Comparison of ENCODE assay signal across 20 mouse cellular contexts in genomic region chr4:43340096-43340804, GRCm38 (mm10). TPM values are rescaled to one million over a fixed set of nuclear protein-coding genes. Genes with fewer than 3 reads are reported as not detected.
A peak's percentile ranks its signal among the peaks of the same experiment; 100 is the strongest.
DNase-seq lines count a peak whose midpoint lies in the region; ATAC-seq and TF ChIP-seq lines count a peak whose summit lies in the region.
"Had no signal": no experiment of that assay in that cellular context is flagged by ENCODE, and none has a peak within 500 bp of the region (broad histone marks: within the 10 kb centered on the region; RNA-seq: fewer than 3 reads in every experiment).

No protein-coding gene starts in this region.

- WGBS in kidney, postnatal 0 days = 33% methylated on average over 4 of the region's 4 CpGs
- 17% methylated on average over 4 of the region's 4 CpGs for WGBS in large intestine, adult 2 months
- 68% methylated on average over 4 of the region's 4 CpGs for WGBS in liver, embryonic 12.5 days (ENCODE audit: insufficient replicate concordance)

- no peaks in the 10 kb centered on the region for H3K36me3 ChIP-seq in kidney, postnatal 0 days (ENCODE audit: insufficient read depth, low read length)
- H3K36me3 ChIP-seq in liver, embryonic 12.5 days = no peaks in the 10 kb centered on the region
- H3K36me3 ChIP-seq: heart, embryonic 13.5 days; limb, embryonic 12.5 days; midbrain, embryonic 12.5 days had no signal

- no peak overlapping the region for H3K27ac ChIP-seq in kidney, postnatal 0 days
- H3K27ac ChIP-seq in liver, embryonic 12.5 days = no peak overlapping the region
- H3K27ac ChIP-seq: forebrain, embryonic 13.5 days; heart, embryonic 13.5 days; limb, embryonic 12.5 days; liver, embryonic 14.5 days; macrophage; midbrain, embryonic 12.5 days; stomach, postnatal 0 days had no signal

- ATAC-seq in kidney, postnatal 0 days (replicated peaks; ENCODE audit: low FRiP score, low read depth) = no peak
- ATAC-seq in liver, embryonic 12.5 days = no peak
- ATAC-seq: forebrain, embryonic 13.5 days had no signal

- H3K4me3 ChIP-seq in kidney, postnatal 0 days (replicated peaks; ENCODE audit: low read depth, low read length) = no peak overlapping the region
- no peak overlapping the region for H3K4me3 ChIP-seq in liver, embryonic 12.5 days
- H3K4me3 ChIP-seq: forebrain, embryonic 13.5 days; heart, embryonic 13.5 days; limb, embryonic 12.5 days; midbrain, embryonic 12.5 days had no signal

- H3K9me3 ChIP-seq in kidney, postnatal 0 days (replicated peaks; ENCODE audit: low read length) = no peaks in the 10 kb centered on the region
- H3K9me3 ChIP-seq in liver, embryonic 12.5 days (replicated peaks) = peaks cover 6% of the 10 kb centered on the region; the same call in 1 of the 2 replicates

- DNase-seq in adrenal gland, adult 8-10 months = peak; percentile 34
- DNase-seq in adrenal gland, postnatal 4 days (ENCODE audit: low spot score in 2 of 2) = no peak
- DNase-seq in kidney, postnatal 0 days (ENCODE audit: low spot score) = peak; percentile 39
- DNase-seq in kidney, postnatal 14 days = no peak
- peak; percentile 78 for DNase-seq in large intestine, adult 2 months (ENCODE audit: low read depth, low spot score)
- no peak for DNase-seq in frontal cortex, postnatal 14 days (ENCODE audit: low spot score in 2 of 2)
- no peak for DNase-seq in MN1 (ENCODE audit: low spot score)
- DNase-seq: cerebellum, adult 11 months; cerebellum, postnatal 36 days; layer of hippocampus, adult 9-11 months; right cerebral cortex, postnatal 14 days; thymus, postnatal 14 days had no signal

- H3K27me3 ChIP-seq in kidney, postnatal 0 days (ENCODE audit: insufficient read depth, low read length) = no peaks in the 10 kb centered on the region
- no peaks in the 10 kb centered on the region for H3K27me3 ChIP-seq in liver, embryonic 12.5 days (replicated peaks)
- H3K27me3 ChIP-seq: forebrain, embryonic 13.5 days; heart, embryonic 13.5 days had no signal

- H3K4me2 ChIP-seq in kidney, postnatal 0 days (ENCODE audit: low read length) = no peak overlapping the region
- H3K4me2 ChIP-seq in liver, embryonic 12.5 days = no peak overlapping the region
- H3K4me2 ChIP-seq: forebrain, embryonic 13.5 days; heart, embryonic 13.5 days; limb, embryonic 12.5 days; midbrain, embryonic 12.5 days had no signal

- TF ChIP-seq CTCF in kidney, postnatal 0 days (IDR thresholded peaks at IDR 0.05; ENCODE audit: low read depth) = no peak

- no peak overlapping the region for H3K9ac ChIP-seq in kidney, postnatal 0 days (ENCODE audit: low read depth, low read length)
- no peak overlapping the region for H3K9ac ChIP-seq in liver, embryonic 12.5 days
- H3K9ac ChIP-seq: forebrain, embryonic 13.5 days; heart, embryonic 13.5 days; limb, embryonic 12.5 days; liver, embryonic 14.5 days; midbrain, embryonic 12.5 days had no signal

- H3K4me1 ChIP-seq in kidney, postnatal 0 days (replicated peaks; ENCODE audit: insufficient read depth, low read length) = no peaks in the 10 kb centered on the region
- no peaks in the 10 kb centered on the region for H3K4me1 ChIP-seq in liver, embryonic 12.5 days
- H3K4me1 ChIP-seq: heart, embryonic 13.5 days; limb, embryonic 12.5 days; midbrain, embryonic 12.5 days had no signal

RNA-seq across cellular contexts. Expression of gene Rusc2, which starts 41.5 kb away (rescaled TPM):
- 10 to 100 TPM; 38.8 to 46.9 (median 43.2) TPM for total RNA-seq in adrenal gland, adult 8-10 months (2022)
- total RNA-seq in adrenal gland, postnatal 4 days (2021) = 10 to 100 TPM; 29.7 to 34.5 TPM
- 9.6 and 9.7 TPM in 2 replicates for polyA plus RNA-seq in kidney, postnatal 0 days (2015; fragmentation: Nextera tagmentation; extraction: Ambion mirVana)
- polyA plus RNA-seq in large intestine, adult 2 months (2012; rRNA removed) = 7.4 and 7.6 TPM in 2 replicates
- 1.7 and 1.9 TPM in 2 replicates for polyA plus RNA-seq in liver, embryonic 12.5 days (2016; fragmentation: Nextera tagmentation; extraction: Ambion mirVana)

Comparison
In these comparisons a context has a peak if more than half of its experiments do, and no peak if none do; other contexts are left out.
1. DNase-seq: peak in adrenal gland, adult 8-10 months (single experiment), kidney, postnatal 0 days (single experiment) and large intestine, adult 2 months (single experiment); none in adrenal gland, postnatal 4 days (0 of 2), kidney, postnatal 14 days (single experiment), frontal cortex, postnatal 14 days (0 of 2) and MN1 (single experiment).